Mouse (Mus musculus) skeletal muscle tissue, postnatal 0 days (tissue): ENCODE data around the gene Med31. TPM values are rescaled to one million over a fixed set of nuclear protein-coding genes. Genes with fewer than 3 reads are reported as not detected.

Source experiments
- polyA plus RNA-seq: library from polyadenylated mRNA; unstranded; fragments of >200 nt; fragmentation: Nextera tagmentation; extraction: Ambion mirVana; gene quantifications from 2 replicates; pipeline ENCODE4 v1.2.1, GENCODE M21; 2015

The Med31 gene
- 26.2 and 27.0 TPM in 2 replicates for polyA plus RNA-seq

DNA sequence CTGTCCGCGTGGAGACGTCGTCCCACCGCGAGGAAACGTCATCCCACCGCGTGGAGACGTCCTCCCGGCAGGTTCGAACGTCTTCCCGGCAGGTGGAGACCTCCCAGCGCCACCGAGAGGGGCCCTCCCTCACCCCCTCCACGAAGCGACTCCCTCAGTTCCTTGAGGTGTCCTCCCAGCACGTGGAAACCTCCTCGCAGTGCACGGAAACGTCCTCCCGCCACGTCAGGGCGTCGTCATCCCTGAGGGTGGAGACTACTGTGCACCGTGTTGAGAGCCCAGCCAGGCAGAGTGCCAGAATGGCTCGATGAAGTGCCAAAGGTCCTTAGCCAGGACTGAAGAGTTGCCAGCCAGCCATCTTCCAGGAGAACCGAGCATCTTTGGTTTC is at the start of gene Med31:
Gene Med31 (minus strand): TSS at position 183 of the 388 bp plus-strand sequence.

DNA sequence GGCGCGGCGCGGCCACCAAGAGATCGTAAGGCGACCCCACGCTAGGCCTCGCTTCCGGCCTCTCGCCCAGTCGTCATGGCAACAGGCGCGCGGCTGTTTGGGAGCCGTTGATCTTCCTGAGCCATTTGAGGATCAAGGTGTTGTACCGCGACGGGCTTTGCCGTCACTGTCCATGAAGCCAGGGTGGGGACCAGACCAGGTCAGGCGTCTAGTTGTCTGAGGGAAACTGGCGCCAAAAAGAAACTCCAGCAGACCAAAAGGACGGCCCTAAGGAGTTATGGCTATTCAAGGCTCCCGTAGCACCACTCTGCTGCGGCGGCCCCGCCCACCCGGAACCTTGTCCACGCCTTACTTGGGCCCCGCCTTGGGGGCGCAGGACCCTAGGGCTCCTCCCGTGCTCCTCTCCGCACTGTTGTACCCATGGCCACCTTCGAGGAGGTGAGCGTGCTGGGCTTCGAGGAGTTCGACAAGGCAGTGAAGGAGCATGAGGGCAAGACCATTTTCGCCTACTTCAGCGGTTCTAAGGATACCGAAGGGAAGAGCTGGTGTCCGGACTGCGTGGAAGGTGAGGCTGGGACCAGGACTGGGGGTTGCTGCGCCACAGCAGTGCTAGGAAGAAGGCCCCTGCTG is 8.1 kb downstream of the Med31 start, which contains the start of the genes 4933427D14Rik and Txndc17:
Gene 4933427D14Rik (minus strand): TSS at position 256 of the 630 bp plus-strand sequence.
Gene Txndc17 (plus strand): TSS at position 344 of the 630 bp plus-strand sequence.

DNA sequence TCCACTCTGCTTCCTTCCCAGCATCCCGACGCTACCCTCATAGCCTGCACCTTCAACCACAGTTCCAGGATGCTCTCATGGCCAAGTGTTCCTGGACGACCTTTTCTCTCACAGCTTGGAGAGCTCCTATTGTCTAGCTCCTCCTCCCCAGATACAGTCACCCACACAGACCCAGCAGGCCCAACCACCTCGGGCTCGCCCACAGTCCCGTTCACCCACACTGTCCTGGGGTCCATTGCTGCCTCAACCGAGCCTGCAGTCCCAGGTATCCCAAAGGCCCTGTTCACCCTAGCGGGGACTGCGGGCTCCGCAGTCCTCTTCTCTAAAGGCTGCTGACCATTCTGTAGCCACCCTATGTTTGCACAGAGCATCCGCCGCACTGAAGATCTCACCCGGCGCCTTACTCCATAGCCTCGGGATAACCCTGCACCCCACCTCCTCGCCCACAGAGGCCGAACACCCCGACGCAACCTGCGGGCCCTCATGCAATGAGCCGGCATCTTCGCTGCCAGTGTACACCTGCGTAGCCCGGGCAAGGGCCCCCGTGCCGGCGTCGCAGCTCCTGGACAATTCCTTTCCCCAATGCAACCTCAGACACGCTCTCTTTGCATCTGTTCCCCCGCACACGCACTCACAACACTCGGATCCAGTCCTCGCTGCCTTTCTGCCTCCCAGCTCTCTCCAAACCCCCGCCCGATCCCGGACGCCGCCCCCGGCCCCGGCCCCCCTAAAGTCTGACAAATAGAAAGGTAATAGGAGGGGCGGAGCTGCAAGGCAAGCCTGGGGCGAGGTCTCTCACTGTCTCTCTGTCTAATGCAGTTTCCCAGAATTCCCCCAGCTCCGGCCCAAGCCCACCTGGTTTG is 8.8 kb downstream of the Med31 start, which contains the start of gene Gm43951:
Gene Gm43951 (minus strand): TSS at position 500 of the 863 bp plus-strand sequence.

Other genes starting within 250 kb of the Med31 start
- gene Aipl1, start 178.1 kb downstream of the Med31 start, polyA plus RNA-seq: 0.43 and 0.44 TPM in 2 replicates
- gene Pimreg, start 173.6 kb downstream of the Med31 start, polyA plus RNA-seq: 24.1 and 26.3 TPM in 2 replicates
- gene Pitpnm3, start 79.8 kb downstream of the Med31 start, polyA plus RNA-seq: 0.13 and 0.36 TPM in 2 replicates
- gene Gm43951, start 8.8 kb downstream of the Med31 start, polyA plus RNA-seq: 0.04 and 0.12 TPM in 2 replicates
- gene 4933427D14Rik, start 8.1 kb downstream of the Med31 start, polyA plus RNA-seq: 2.9 and 3.6 TPM in 2 replicates
- gene Txndc17, start 8.0 kb downstream of the Med31 start, polyA plus RNA-seq: 118 and 128 TPM in 2 replicates
- gene Slc13a5, start 51.6 kb upstream of the Med31 start, polyA plus RNA-seq: 0.37 TPM in 1 of 2 replicates, not detected in the other
- gene Xaf1, start 86.0 kb upstream of the Med31 start, polyA plus RNA-seq: 18.4 and 19.3 TPM in 2 replicates
- gene Fbxo39, start 98.9 kb upstream of the Med31 start, polyA plus RNA-seq: not detected in 2 replicates
- gene Tekt1, start 146.8 kb upstream of the Med31 start, polyA plus RNA-seq: 1.0 and 1.2 TPM in 2 replicates
- 208 and 220 TPM in 2 replicates for gene Smtnl2, start 196.1 kb upstream of the Med31 start, polyA plus RNA-seq
- gene Ggt6, start 219.9 kb upstream of the Med31 start, polyA plus RNA-seq: 0.08 and 0.69 TPM in 2 replicates
- gene Mybbp1a, start 225.8 kb upstream of the Med31 start, polyA plus RNA-seq: 60.2 and 61.9 TPM in 2 replicates